Mouse (Mus musculus) cerebellum, adult 2 months (tissue): ENCODE results near the gene Stac.

Experiments
- CTCF ChIP-seq: fragments of 200-500 bp; IDR thresholded peaks from 2 replicates; pipeline ENCODE4 v1.5.1; 2011; ENCODE audit warnings: low read depth, mild to moderate bottlenecking, control low read depth, low read length, moderate library complexity, borderline replicate concordance; ENCODE audit not compliant: insufficient read depth
- POLR2A ChIP-seq: fragments of 200-500 bp; IDR thresholded peaks from 2 replicates; pipeline ENCODE4 v1.6.1; 2011; ENCODE audit warnings: low read length, control low read depth, borderline replicate concordance; ENCODE audit not compliant: insufficient read depth

GRCm38 (mm10) chr9:111689680-111690483 lies at the start of gene Stac:
- TF ChIP-seq POLR2A (no peak), CTCF (no peak)
